Mouse (Mus musculus) lung, postnatal 0 days (tissue): ENCODE data around the gene 2810006K23Rik. TPM values are rescaled to one million over a fixed set of nuclear protein-coding genes. Genes with fewer than 3 reads are reported as not detected.

Source experiments
- ATAC-seq: fragments of 200-750 bp; cut with Nextera tagmentation; 2 replicates; pipeline ENCODE4 v1.8.0; 2017; ENCODE audit warnings: moderate library complexity
- DNase-seq: peaks from one replicate; pipeline ENCODE4 v3.0.0-alpha.2; 2016; ENCODE audit warnings: low spot score
- H3K27ac ChIP-seq: fragments of 300-500 bp; sonication (generic); 2 replicates; pipeline ENCODE4 v1.5.1; 2014; ENCODE audit warnings: antibody characterized with exemption, mild to moderate bottlenecking, low read length, mixed read lengths
- H3K27me3 ChIP-seq: fragments of 300-500 bp; sonication (generic); replicated peaks from 2 replicates; pipeline ENCODE4 v1.6.1; 2014; ENCODE audit warnings: low read length, mixed read lengths; ENCODE audit not compliant: insufficient read depth
- H3K36me3 ChIP-seq: fragments of 300-500 bp; sonication (generic); 2 replicates; pipeline ENCODE4 v1.6.1; 2014; ENCODE audit warnings: low read length, mixed read lengths; ENCODE audit not compliant: insufficient read depth
- H3K4me1 ChIP-seq: fragments of 300-500 bp; sonication (generic); 2 replicates; pipeline ENCODE4 v1.6.1; 2014; ENCODE audit warnings: antibody characterized with exemption, low read depth, low read length, mixed read lengths; ENCODE audit not compliant: insufficient read depth
- H3K4me2 ChIP-seq: fragments of 300-500 bp; sonication (generic); replicated peaks from 2 replicates; pipeline ENCODE4 v1.6.1; 2014; ENCODE audit warnings: low read depth, mild to moderate bottlenecking, low read length, moderate library complexity, mixed read lengths
- H3K4me3 ChIP-seq: fragments of 300-500 bp; sonication (generic); 2 replicates; pipeline ENCODE4 v1.5.1; 2014; ENCODE audit warnings: low read depth, low read length
- H3K9ac ChIP-seq: fragments of 300-500 bp; sonication (generic); replicated peaks from 2 replicates; pipeline ENCODE4 v1.6.1; 2014; ENCODE audit warnings: low read depth, mild to moderate bottlenecking
- H3K9me3 ChIP-seq: fragments of 300-500 bp; sonication (generic); 2 replicates; pipeline ENCODE4 v1.6.1; 2016; ENCODE audit warnings: low read length, mixed read lengths
- CTCF ChIP-seq: IDR thresholded peaks from 2 replicates; pipeline ENCODE4 v1.5.1; 2016; ENCODE audit warnings: antibody characterized with exemption, mild to moderate bottlenecking
- EP300 ChIP-seq: IDR thresholded peaks from 2 replicates; pipeline ENCODE4 v1.6.1; 2016; ENCODE audit warnings: antibody characterized with exemption, mild to moderate bottlenecking, control low read depth
- WGBS: fragments of 180-500 bp; shearing (Covaris S2); extraction: QIAGEN DNeasy Blood & Tissue Kit; methylation state at CpG from one replicate; pipeline ENCODE4 v1.1.7; 2014; 5-methylcytosine and 5-hydroxymethylcytosine counted together
- polyA plus RNA-seq: library from polyadenylated mRNA; unstranded; fragments of >200 nt; fragmentation: Nextera tagmentation; extraction: Ambion mirVana; gene quantifications from 2 replicates; pipeline ENCODE4 v1.2.1, GENCODE M21; 2015

Gene 2810006K23Rik
- polyA plus RNA-seq = 6.1 and 7.7 TPM in 2 replicates

DNA sequence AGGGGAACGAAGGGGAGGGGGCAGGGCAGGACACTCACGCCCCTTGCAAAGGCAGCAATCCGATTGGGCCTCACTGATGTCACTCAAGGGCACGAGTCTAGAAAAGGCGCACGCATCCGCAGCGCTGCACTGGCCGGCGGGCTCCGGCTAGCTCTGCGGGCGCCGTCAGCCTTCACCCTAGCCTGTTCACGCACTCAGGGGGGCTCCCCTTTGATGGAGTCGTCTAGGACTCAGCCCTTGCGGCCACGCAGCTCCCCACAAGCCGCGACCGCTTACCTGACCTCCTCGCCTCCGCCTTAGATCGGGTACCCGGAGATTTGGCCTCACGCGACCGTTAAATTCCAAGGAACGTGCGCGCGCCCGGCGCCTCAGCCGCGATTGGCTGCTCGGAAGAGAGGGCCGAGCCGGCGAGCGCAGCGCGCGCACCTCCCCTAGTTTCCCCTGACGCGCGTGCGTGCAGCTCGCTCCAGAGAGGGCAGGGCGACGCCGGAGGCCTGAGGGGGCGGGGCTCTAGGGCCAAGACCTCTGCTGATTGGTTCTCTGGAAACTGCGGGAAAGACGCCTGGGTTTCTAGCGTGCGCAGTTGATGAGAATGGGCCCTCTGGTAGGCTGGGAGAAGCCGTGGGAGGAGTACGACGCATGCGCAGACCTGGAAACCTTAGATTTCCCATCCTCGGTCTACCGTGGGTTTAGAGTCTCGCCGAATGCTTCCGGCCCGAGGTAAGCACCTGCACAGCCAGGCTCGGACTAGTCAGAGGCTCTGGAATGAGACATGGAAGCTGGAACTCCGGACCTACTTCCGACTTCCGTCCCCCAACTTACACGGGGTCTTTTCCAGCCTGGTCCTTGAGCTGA lies at the start of gene 2810006K23Rik, which contains the start of gene Mphosph9:
2810006K23Rik (plus strand) TSS at position 580 of the 855 bp plus-strand sequence.
Mphosph9 (minus strand) TSS at position 463 of the 855 bp plus-strand sequence.
- Histone ChIP-seq H3K36me3 (no peaks in the 10 kb centered on the region), H3K27ac (peak within 1 kb of the TSS; percentile 81), H3K9ac (peak within 1 kb of the TSS; percentile 48), H3K4me3 (peak within 1 kb of the TSS; percentile 71), H3K4me1 (peaks cover 9% of the 10 kb centered on the region), H3K27me3 (no peaks in the 10 kb centered on the region), H3K4me2 (peak within 1 kb of the TSS; percentile 90), H3K9me3 (no peaks in the 10 kb centered on the region)
- ATAC-seq = peak; percentile 97
- TF ChIP-seq CTCF (no peak), EP300 (no peak)
- WGBS = under 1% methylated on average over 70 of the region's 72 CpGs
- peak; percentile 100 for DNase-seq

DNA sequence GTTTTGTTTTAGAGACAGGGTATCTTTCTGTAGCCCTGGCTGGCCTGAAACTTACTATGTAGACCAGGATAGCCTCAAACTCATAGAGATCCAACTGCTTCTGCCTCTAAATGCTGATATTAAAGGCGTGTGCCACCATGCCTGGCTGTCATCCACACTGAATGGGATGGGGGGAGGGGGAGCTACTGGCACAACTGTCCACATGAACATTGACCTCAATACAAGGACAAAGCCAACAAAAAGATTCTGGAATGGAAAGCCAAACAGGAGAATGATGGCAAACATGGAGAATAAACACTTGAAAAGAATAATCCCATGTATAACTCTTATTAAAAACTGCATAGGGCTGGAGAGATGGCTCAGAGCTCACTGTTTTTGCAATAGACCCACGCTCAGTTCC lies 45.0 kb upstream of the 2810006K23Rik start:
- no peak for TF ChIP-seq EP300
- no peak for TF ChIP-seq CTCF
- H3K9me3 ChIP-seq = no peaks in the 10 kb centered on the region
- H3K27me3 ChIP-seq = no peaks in the 10 kb centered on the region
- ATAC-seq (no peak), DNase-seq (no peak)
- no peaks in the 10 kb centered on the region for H3K4me1 ChIP-seq
- no peak overlapping the region for H3K9ac ChIP-seq
- H3K4me3 ChIP-seq = no peak overlapping the region
- no peak overlapping the region for H3K27ac ChIP-seq
- no peak overlapping the region for H3K4me2 ChIP-seq
- no peaks in the 10 kb centered on the region for H3K36me3 ChIP-seq
- 84% methylated on average over 2 of the region's 2 CpGs for WGBS

- no peak overlapping the region for H3K9ac ChIP-seq
- no peak overlapping the region for H3K4me3 ChIP-seq
- ATAC-seq (peak; percentile 26; the same call in 1 of the 2 replicates), DNase-seq (peak; percentile 64)
- 66% methylated on average over 3 of the region's 3 CpGs for WGBS
- no peaks in the 10 kb centered on the region for H3K4me1 ChIP-seq
- no peak for TF ChIP-seq EP300
- TF ChIP-seq CTCF = peak; percentile 70
- no peaks in the 10 kb centered on the region for H3K9me3 ChIP-seq
- H3K27ac ChIP-seq = no peak overlapping the region
- no peaks in the 10 kb centered on the region for H3K36me3 ChIP-seq
- no peak overlapping the region for H3K4me2 ChIP-seq
- H3K27me3 ChIP-seq = no peaks in the 10 kb centered on the region
These were observed 43.6 kb upstream of the 2810006K23Rik start for GRCm38 (mm10) chr5:124284330-124284729.

- Histone ChIP-seq H3K27ac (no peak overlapping the region), H3K4me1 (no peaks in the 10 kb centered on the region), H3K9me3 (no peaks in the 10 kb centered on the region), H3K36me3 (0 out of 2 replicates have a peak, but pooled peaks cover 6% of the 10 kb centered on the region), H3K4me3 (no peak overlapping the region), H3K4me2 (no peak overlapping the region), H3K9ac (no peak overlapping the region), H3K27me3 (no peaks in the 10 kb centered on the region)
- TF ChIP-seq CTCF = peak; percentile 29
- no peak for TF ChIP-seq EP300
- DNase-seq (no peak), ATAC-seq (no peak)
- WGBS = 97% methylated on average over 6 of the region's 6 CpGs
These were observed 40.2 kb upstream of the 2810006K23Rik start for GRCm38 (mm10) chr5:124287616-124288247.

DNA sequence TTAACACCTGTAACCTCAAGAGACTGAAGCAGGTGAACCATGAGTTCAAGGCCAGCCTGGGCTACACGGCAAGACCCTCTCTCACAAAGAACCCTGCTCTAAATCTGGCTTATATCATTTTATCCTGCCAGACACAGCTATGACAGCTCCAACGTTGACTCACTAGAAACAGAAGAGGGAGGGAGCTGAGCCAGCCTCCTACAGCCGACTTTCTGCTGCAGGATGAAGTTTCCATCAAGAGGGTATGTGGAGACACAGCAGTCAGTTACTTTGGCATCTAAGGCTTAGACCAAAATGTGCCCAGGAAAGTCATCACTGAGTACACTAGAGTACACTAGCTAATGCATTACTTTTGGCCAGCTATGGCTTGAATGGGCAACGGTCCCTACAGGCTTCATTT lies 37.7 kb upstream of the 2810006K23Rik start:
- WGBS = 87% methylated on average over 4 of the region's 4 CpGs
- Histone ChIP-seq H3K9me3 (no peaks in the 10 kb centered on the region), H3K4me1 (no peaks in the 10 kb centered on the region), H3K27me3 (no peaks in the 10 kb centered on the region), H3K4me3 (no peak overlapping the region), H3K27ac (no peak overlapping the region), H3K4me2 (no peak overlapping the region), H3K36me3 (0 out of 2 replicates have a peak, but pooled peaks cover 6% of the 10 kb centered on the region), H3K9ac (no peak overlapping the region)
- no peak for TF ChIP-seq EP300
- TF ChIP-seq CTCF = no peak
- DNase-seq (no peak), ATAC-seq (no peak)

DNA sequence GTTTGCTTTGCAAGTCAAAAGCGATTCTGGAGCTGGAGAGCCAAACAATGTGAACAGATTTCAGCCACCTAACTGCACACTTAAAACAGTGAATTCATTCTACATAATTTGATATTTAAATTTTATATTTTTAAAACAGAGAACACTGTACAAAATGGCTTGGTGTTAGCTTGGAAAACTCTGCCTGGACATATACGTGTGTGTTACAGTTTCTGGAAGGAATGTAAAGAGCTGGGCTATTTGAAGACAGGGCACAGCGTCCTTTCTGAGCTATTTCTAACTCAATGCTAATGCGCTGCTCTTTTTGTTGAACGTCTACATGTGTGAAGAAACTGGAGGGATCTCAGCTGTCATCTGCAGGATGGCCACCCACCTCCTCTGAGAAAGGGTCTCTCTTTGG lies 33.9 kb upstream of the 2810006K23Rik start:
- H3K36me3 ChIP-seq = peaks cover 12% of the 10 kb centered on the region; the same call in 1 of the 2 replicates

More for the DNA sequence above, 33.9 kb upstream of the 2810006K23Rik start:
- Histone ChIP-seq H3K27ac (no peak overlapping the region), H3K27me3 (no peaks in the 10 kb centered on the region), H3K9me3 (no peaks in the 10 kb centered on the region), H3K4me1 (no peaks in the 10 kb centered on the region), H3K9ac (no peak overlapping the region), H3K4me3 (no peak overlapping the region), H3K4me2 (no peak overlapping the region)
- TF ChIP-seq CTCF (no peak), EP300 (no peak)
- ATAC-seq (no peak), DNase-seq (no peak)
- WGBS = 90% methylated on average over 5 of the region's 5 CpGs
